Mouse (Mus musculus) liver, embryonic 15.5 days (tissue): ENCODE data around the gene Orai3. TPM values are rescaled to one million over a fixed set of nuclear protein-coding genes. Genes with fewer than 3 reads are reported as not detected.

Experiments
- ATAC-seq: fragments of 200-750 bp; cut with Nextera tagmentation; 2 replicates; pipeline ENCODE4 v1.8.0; 2017; ENCODE audit warnings: moderate number of reproducible peaks, mild to moderate bottlenecking, moderate library complexity; ENCODE audit not compliant: insufficient read depth
- H3K27ac ChIP-seq: fragments of 300-500 bp; sonication (generic); replicated peaks from 2 replicates; pipeline ENCODE4 v1.5.1; 2015; ENCODE audit warnings: mild to moderate bottlenecking, inconsistent platforms
- H3K27me3 ChIP-seq: fragments of 300-500 bp; sonication (generic); 2 replicates; pipeline ENCODE4 v1.6.1; 2015; ENCODE audit warnings: mild to moderate bottlenecking, inconsistent platforms
- H3K36me3 ChIP-seq: fragments of 300-500 bp; sonication (generic); replicated peaks from 2 replicates; pipeline ENCODE4 v1.6.1; 2015; ENCODE audit warnings: moderate library complexity, mild to moderate bottlenecking, inconsistent platforms
- H3K4me1 ChIP-seq: fragments of 300-500 bp; sonication (generic); replicated peaks from 2 replicates; pipeline ENCODE4 v1.6.1; 2015; ENCODE audit warnings: inconsistent platforms
- H3K4me2 ChIP-seq: fragments of 300-500 bp; sonication (generic); 2 replicates; pipeline ENCODE4 v1.6.1; 2015; ENCODE audit warnings: moderate library complexity, mild to moderate bottlenecking, inconsistent platforms
- H3K4me3 ChIP-seq: fragments of 300-500 bp; sonication (generic); replicated peaks from 2 replicates; pipeline ENCODE4 v1.5.1; 2015; ENCODE audit warnings: mild to moderate bottlenecking, inconsistent platforms
- H3K9ac ChIP-seq: fragments of 300-500 bp; sonication (generic); 2 replicates; pipeline ENCODE4 v1.6.1; 2015; ENCODE audit warnings: moderate library complexity, mild to moderate bottlenecking, inconsistent platforms
- H3K9me3 ChIP-seq: fragments of 300-500 bp; sonication (generic); replicated peaks from 2 replicates; pipeline ENCODE4 v1.6.1; 2016; ENCODE audit warnings: inconsistent platforms
- WGBS: fragments of 180-500 bp; shearing (Covaris S2); methylation state at CpG from one replicate; pipeline ENCODE4 v1.1.7; 2015; ENCODE audit warnings: mixed read lengths; ENCODE audit not compliant: insufficient replicate concordance; 5-methylcytosine and 5-hydroxymethylcytosine counted together
- polyA plus RNA-seq: library from polyadenylated mRNA; unstranded; fragments of >200 nt; fragmentation: Nextera tagmentation; extraction: Ambion mirVana; gene quantifications from 2 replicates; pipeline ENCODE4 v1.2.1, GENCODE M21; 2015

The Orai3 gene
- polyA plus RNA-seq, 1 experiment from 2014 or later = 11.0 TPM

DNA sequence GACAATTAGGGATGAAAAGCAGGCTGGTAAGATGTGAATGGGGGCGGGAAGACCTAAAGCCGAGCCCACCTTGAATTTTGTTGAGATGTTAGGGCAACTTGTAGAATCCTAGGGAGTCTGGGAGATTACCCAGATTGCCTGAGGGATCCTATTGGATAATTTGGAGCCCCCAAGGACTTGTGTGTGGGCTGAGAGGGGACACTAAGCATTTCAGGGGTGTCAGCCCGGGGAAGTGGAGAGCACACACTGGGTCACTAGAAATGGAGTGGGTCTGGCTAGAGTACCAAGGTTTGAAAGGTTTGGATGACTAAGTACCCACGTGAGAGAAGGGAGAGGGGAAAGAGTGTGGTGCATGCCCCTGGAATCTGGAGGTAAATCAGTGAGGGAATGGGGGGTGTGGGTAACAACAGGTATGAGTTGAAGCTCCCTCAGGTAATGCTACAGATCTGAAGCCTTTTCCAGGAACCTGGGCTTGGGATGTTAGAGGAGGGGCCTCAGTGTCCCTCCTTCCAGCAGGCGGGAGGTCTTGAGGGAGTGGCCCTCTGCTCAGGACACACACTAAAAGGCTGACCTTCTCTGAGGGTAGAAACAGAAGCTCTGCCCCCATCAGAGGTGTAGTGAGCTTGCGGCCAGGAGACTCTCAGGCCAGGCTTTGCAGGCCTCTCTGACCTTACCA is 21.9 kb upstream of the Orai3 start:
- no peaks in the 10 kb centered on the region for H3K9me3 ChIP-seq
- H3K4me1 ChIP-seq = peaks cover 35% of the 10 kb centered on the region
- H3K36me3 ChIP-seq = peaks cover 20% of the 10 kb centered on the region
- no peak for ATAC-seq
- no peaks in the 10 kb centered on the region for H3K27me3 ChIP-seq
- peak overlapping the region; percentile 81; the same call in 1 of the 2 replicates for H3K4me3 ChIP-seq
- H3K27ac ChIP-seq = no peak overlapping the region
- no peak overlapping the region for H3K9ac ChIP-seq
- H3K4me2 ChIP-seq = peak overlapping the region; percentile 93
- WGBS = 63% methylated on average over 6 of the region's 6 CpGs

DNA sequence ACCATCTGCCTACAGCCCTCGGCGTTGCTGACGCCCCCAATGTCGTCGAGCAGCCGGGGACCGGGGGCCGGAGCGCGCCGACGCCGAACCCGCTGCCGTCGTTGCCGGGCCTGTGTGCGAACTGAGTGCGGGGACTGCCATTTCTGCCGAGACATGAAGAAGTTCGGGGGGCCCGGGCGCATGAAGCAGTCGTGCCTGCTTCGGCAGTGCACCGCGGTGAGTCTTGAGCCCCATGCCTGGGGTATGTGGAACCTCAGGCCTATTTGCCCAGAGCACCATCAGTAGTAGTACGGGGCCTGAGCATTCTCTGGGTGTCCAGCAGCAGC is 21.4 kb upstream of the Orai3 start:
- Histone ChIP-seq H3K4me2 (no peak overlapping the region), H3K4me1 (peaks cover 35% of the 10 kb centered on the region), H3K4me3 (no peak overlapping the region), H3K9me3 (no peaks in the 10 kb centered on the region), H3K27me3 (no peaks in the 10 kb centered on the region), H3K27ac (no peak overlapping the region), H3K36me3 (peaks cover 20% of the 10 kb centered on the region), H3K9ac (no peak overlapping the region)
- ATAC-seq = no peak
- 90% methylated on average over 28 of the region's 28 CpGs for WGBS

DNA sequence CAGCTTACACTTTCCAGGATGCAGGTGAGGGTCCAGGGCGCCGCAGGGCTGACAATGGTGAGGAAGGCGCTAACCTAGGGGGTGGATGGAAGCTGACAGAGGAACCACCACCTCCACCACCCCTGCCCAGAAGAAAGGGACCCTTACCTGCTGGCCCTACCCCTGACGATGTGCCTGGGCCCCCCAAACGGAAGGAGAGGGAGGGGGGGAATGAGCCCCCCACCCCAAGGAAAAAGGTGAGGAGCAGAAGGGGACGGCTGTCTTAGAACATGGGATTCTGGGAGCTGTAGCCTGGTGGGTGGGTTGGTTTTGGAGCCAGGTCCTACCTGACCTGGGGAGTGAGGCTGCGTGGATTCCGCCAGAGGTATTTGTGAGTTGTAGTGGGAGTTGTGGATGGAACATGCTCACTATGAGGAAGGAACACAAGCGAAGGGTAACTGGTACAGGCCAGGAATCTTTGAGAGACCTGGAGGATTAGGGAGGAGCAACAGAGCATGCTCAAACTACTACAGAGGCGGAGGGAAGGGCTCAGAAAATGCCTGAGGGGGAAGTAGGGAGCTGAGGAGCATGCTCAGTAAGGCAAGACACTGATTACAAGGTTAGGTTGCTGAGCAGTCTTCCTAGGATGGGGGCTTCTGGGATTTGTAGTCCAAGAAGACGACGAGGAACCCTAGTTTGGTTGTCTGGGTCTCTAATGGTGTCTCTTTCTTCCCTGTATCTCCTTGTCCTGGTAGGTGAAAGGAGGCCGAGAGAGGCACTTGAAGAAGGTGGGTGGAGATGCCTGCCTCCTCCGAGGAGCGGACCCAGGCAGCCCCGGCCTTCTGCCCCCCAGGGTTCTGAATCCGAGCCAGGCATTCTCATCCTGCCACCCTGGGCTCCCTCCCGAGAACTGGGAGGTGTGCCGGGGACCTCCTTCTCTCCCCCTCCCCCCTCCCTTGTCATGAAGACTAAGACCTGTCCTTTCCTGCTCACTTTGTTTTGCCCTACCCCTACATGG is 19.2 kb upstream of the Orai3 start:
- ATAC-seq = no peak

DNA sequence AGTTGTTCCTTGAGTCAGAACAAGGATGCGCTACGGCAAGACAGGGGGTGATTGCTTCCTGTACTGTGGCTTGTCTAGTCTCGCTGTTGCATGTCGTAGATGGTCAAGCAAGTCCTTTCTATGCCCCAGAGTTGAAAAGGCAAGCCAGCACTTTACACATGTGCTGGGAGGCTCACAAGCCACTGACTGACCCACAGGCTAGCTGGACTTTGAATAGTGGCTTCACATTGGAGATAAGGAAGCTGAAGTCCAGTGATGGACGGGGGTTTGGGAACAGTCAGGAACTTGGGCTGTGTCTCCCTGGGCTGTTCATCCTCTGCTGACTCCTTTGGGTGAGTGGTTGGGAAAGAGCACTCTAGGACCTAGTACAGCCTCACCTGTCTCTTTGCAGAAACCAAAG is 18.0 kb upstream of the Orai3 start:
- WGBS = 81% methylated on average over 5 of the region's 5 CpGs
- Histone ChIP-seq H3K9ac (no peak overlapping the region), H3K9me3 (no peaks in the 10 kb centered on the region), H3K27me3 (no peaks in the 10 kb centered on the region), H3K36me3 (peaks cover 20% of the 10 kb centered on the region), H3K27ac (no peak overlapping the region), H3K4me2 (no peak overlapping the region), H3K4me3 (no peak overlapping the region), H3K4me1 (peaks cover 10% of the 10 kb centered on the region)
- ATAC-seq = no peak

More for the DNA sequence above, 19.2 kb upstream of the Orai3 start:
- H3K9me3 ChIP-seq = no peaks in the 10 kb centered on the region
- no peak overlapping the region for H3K4me3 ChIP-seq
- H3K27me3 ChIP-seq = no peaks in the 10 kb centered on the region
- peaks cover 17% of the 10 kb centered on the region for H3K4me1 ChIP-seq
- 74% methylated on average over 19 of the region's 19 CpGs for WGBS
- peaks cover 20% of the 10 kb centered on the region for H3K36me3 ChIP-seq
- H3K27ac ChIP-seq = no peak overlapping the region
- H3K9ac ChIP-seq = no peak overlapping the region
- H3K4me2 ChIP-seq = no peak overlapping the region

DNA sequence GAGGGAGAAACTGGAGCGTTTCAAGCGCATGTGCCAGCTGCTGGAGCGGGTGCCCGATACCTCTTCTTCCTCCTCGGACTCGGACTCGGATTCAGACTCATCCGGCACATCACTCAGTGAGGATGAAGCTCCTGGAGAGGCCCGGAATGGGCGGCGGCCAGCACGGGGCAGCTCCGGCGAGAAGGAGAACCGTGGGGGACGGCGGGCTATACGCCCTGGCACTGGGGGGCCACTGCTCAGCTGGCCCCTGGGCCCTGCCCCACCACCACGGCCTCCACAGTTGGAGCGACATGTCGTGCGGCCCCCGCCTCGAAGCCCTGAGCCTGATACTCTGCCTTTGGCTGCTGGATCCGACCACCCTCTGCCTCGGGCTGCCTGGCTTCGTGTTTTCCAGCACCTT is 17.5 kb upstream of the Orai3 start:
- H3K9ac ChIP-seq = no peak overlapping the region
- WGBS = 85% methylated on average over 27 of the region's 27 CpGs
- H3K4me2 ChIP-seq = no peak overlapping the region
- no peaks in the 10 kb centered on the region for H3K9me3 ChIP-seq
- H3K4me3 ChIP-seq = no peak overlapping the region
- no peak for ATAC-seq
- no peak overlapping the region for H3K27ac ChIP-seq
- H3K27me3 ChIP-seq = no peaks in the 10 kb centered on the region
- H3K36me3 ChIP-seq = peaks cover 20% of the 10 kb centered on the region
- peaks cover 6% of the 10 kb centered on the region; the same call in 1 of the 2 replicates for H3K4me1 ChIP-seq

DNA sequence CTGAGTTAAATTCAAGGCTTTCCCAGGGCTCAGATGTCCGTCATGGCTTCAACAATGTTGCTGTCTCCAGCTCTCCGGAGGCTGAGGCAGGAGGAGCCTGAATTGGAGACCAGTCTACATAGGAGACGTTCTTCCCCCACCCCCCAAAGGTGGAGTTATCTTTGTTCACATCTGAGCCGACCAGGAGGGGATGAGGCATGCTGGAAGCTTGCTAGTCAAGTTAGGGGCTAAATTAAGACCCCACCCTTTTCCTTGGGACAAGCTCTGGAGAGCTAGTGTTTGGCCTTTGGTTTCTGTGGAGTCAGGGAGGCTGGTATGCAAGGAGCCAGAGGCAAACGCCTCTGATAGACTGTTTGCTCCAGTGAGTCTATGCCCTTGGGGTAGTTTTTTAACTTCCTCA is 16.5 kb upstream of the Orai3 start:
- 57% methylated on average over 5 of the region's 5 CpGs for WGBS

DNA sequence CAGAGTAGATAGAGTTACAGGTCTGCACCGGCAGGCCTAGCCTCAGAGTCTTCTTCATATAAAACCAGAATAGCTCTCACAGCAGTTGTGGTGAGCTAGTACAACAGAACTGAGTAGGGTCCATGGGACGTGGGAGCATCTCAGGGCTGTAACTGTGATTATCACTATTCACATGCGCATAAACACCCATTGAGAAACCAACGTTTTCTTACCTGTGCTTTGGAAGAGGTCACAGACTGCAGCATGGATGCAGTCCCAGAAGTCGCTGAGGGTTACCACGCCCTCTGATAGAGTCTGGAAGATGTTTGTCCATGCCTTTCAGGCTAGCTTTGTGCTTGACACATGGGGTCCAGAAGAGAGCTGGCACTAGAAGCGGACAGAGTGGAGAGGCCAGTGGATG is 15.9 kb upstream of the Orai3 start:
- ATAC-seq = no peak
- Histone ChIP-seq H3K27me3 (no peaks in the 10 kb centered on the region), H3K4me2 (no peak overlapping the region), H3K4me3 (no peak overlapping the region), H3K9ac (no peak overlapping the region), H3K36me3 (peaks cover 20% of the 10 kb centered on the region), H3K9me3 (no peaks in the 10 kb centered on the region), H3K27ac (no peak overlapping the region), H3K4me1 (no peaks in the 10 kb centered on the region)
- 70% methylated on average over 7 of the region's 7 CpGs for WGBS

More for the DNA sequence above, 16.5 kb upstream of the Orai3 start:
- no peak for ATAC-seq
- Histone ChIP-seq H3K4me3 (no peak overlapping the region), H3K4me1 (no peaks in the 10 kb centered on the region), H3K9ac (no peak overlapping the region), H3K4me2 (no peak overlapping the region), H3K36me3 (peaks cover 20% of the 10 kb centered on the region), H3K27me3 (no peaks in the 10 kb centered on the region), H3K27ac (no peak overlapping the region), H3K9me3 (no peaks in the 10 kb centered on the region)

DNA sequence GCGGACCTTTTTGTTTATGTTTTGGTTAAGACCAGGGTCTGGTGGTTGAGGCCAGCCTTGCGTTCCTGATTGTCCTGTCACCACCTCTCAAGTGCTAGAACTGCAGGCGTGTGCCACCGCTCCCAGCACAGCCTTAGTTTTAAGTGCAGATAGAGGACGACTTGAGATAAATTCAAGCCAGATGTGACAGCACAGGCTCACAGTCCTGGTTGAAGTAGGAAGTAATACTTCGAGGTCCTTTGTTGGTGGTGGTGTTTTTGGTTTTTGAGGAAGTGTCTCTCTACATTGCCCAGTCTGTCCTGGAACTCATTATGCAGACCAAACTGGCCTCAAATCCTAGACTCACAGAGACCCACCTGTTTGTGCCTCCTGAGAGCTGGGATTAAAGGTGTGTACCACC is 9.9 kb upstream of the Orai3 start:
- H3K4me1 ChIP-seq = peaks cover 13% of the 10 kb centered on the region
- 0 out of 2 replicates have a peak, but pooled peaks cover 5% of the 10 kb centered on the region for H3K36me3 ChIP-seq
- H3K4me3 ChIP-seq = no peak overlapping the region
- no peak overlapping the region for H3K9ac ChIP-seq
- H3K4me2 ChIP-seq = peak overlapping the region; percentile 8; the same call in 1 of the 2 replicates
- 21% methylated on average over 6 of the region's 6 CpGs for WGBS
- no peaks in the 10 kb centered on the region for H3K9me3 ChIP-seq
- H3K27ac ChIP-seq = peak overlapping the region; percentile 21; the same call in 1 of the 2 replicates
- no peaks in the 10 kb centered on the region for H3K27me3 ChIP-seq
- ATAC-seq = no peak

DNA sequence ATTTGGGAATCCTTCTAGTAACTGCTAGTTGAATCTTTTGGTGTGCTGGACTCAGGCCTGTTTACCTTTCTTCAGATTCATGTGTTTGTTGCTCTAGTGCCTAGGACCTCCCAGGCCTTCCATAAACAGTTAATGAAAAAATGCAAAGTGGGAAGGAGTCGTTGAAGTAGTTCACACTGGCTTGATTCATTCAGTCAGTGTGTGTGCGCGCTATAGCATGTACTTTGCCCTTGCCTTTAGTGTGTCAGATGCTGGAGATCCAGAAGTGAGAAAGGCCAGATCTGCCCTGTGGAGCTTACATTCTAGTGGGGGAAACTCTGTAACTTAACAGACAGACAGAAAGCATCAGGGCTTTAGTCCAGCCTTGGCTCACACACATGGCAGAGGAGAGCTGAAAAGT is 9.1 kb upstream of the Orai3 start:
- 77% methylated on average over 3 of the region's 3 CpGs for WGBS
- Histone ChIP-seq H3K27ac (no peak overlapping the region), H3K27me3 (no peaks in the 10 kb centered on the region), H3K9me3 (no peaks in the 10 kb centered on the region), H3K4me3 (no peak overlapping the region), H3K4me2 (no peak overlapping the region), H3K4me1 (peaks cover 14% of the 10 kb centered on the region), H3K36me3 (0 out of 2 replicates have a peak, but pooled peaks cover 5% of the 10 kb centered on the region), H3K9ac (no peak overlapping the region)
- no peak for ATAC-seq

DNA sequence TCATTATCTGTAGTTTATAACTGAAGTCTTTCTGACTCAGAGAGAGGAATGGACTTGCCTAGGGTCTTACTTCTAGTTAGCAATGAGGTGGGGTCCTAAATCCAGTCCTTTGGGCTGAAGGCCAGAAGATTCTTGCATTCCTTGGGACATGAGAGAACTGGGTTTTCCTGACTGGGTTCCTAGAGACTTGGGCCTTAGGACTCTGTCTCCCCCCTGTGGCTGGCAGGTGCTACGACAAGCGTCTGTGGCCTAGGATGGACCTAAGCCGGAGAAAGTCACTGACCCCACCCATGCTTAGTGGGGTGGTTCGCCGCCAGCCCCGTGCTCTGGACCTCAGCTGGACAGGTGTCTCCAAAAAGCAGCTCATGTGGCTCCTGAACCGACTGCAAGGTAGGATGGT is 8.6 kb upstream of the Orai3 start:
- Histone ChIP-seq H3K4me2 (no peak overlapping the region), H3K4me1 (peaks cover 19% of the 10 kb centered on the region), H3K36me3 (0 out of 2 replicates have a peak, but pooled peaks cover 5% of the 10 kb centered on the region), H3K9ac (no peak overlapping the region), H3K9me3 (no peaks in the 10 kb centered on the region), H3K27ac (no peak overlapping the region), H3K27me3 (no peaks in the 10 kb centered on the region), H3K4me3 (no peak overlapping the region)
- peak; percentile 47; the same call in 1 of the 2 replicates for ATAC-seq
- WGBS = 15% methylated on average over 7 of the region's 7 CpGs

DNA sequence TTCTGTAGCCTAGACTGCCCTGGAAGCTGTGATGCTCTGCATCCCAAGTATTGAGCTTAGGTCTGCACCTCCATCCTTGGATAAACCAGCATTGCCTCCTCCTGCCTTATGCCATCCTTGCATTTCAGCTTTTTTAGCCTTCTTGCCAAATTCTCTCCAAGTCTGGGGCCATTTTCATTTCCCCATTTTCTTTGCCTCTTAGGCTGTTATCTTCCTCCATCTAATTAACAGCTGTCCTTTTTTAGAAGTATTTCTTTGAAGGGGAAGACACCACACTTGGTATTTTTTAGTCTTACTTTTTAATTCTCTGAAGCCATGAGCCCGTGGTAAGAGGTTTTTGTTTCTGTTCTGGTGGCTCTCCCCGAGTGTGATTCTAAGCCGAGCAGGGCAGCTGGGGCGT is 6.0 kb upstream of the Orai3 start:
- Histone ChIP-seq H3K4me3 (no peak overlapping the region), H3K9me3 (no peaks in the 10 kb centered on the region), H3K4me1 (peaks cover 46% of the 10 kb centered on the region), H3K27ac (no peak overlapping the region), H3K4me2 (no peak overlapping the region), H3K27me3 (no peaks in the 10 kb centered on the region), H3K9ac (no peak overlapping the region), H3K36me3 (0 out of 2 replicates have a peak, but pooled peaks cover 5% of the 10 kb centered on the region)
- 77% methylated on average over 4 of the region's 4 CpGs for WGBS
- ATAC-seq = no peak
